Mouse (Mus musculus) megakaryocyte, embryonic 14.5 days (primary cell): ENCODE measurements around the gene Ago3. TPM values are rescaled to one million over a fixed set of nuclear protein-coding genes. Genes with fewer than 3 reads are reported as not detected.

Source experiments
- H3K27me3 ChIP-seq: replicated peaks from 2 replicates; pipeline ENCODE3; 2012; ENCODE audit warnings: inconsistent platforms
- H3K36me3 ChIP-seq: replicated peaks from 2 replicates; pipeline ENCODE3; 2012; ENCODE audit warnings: low read length, inconsistent platforms, mixed read lengths
- H3K4me1 ChIP-seq: 2 replicates; pipeline ENCODE4 v1.6.1; 2012; ENCODE audit warnings: inconsistent platforms
- H3K4me3 ChIP-seq: replicated peaks from 2 replicates; pipeline ENCODE3; 2012; ENCODE audit warnings: moderate library complexity, mild to moderate bottlenecking, inconsistent platforms
- H3K9me3 ChIP-seq: 2 replicates; pipeline ENCODE4 v1.6.1; 2012; ENCODE audit warnings: inconsistent platforms
- FLI1 ChIP-seq: IDR thresholded peaks from 2 replicates; pipeline ENCODE4 v1.6.1; 2012; ENCODE audit warnings: low read length, inconsistent platforms, mixed read lengths
- GATA1 ChIP-seq: IDR thresholded peaks from 3 replicates; pipeline ENCODE4 v1.6.1; 2012; ENCODE audit warnings: mixed read lengths, low read length, inconsistent platforms, borderline replicate concordance
- polyA plus RNA-seq: library from polyadenylated mRNA; stranded (reverse); fragments of >175 nt; gene quantifications from 2 replicates; pipeline ENCODE4 v1.2.3, GENCODE M21; 2012; ENCODE audit warnings: low replicate concordance; ENCODE audit not compliant: insufficient read depth

Ago3 gene
- polyA plus RNA-seq, 1 experiment: 0.02 TPM

GRCm38 (mm10) chr4:126314393-126314792 lies 115.0 kb downstream of the Ago3 start:
- Histone ChIP-seq H3K9me3 (no peaks in the 10 kb centered on the region), H3K36me3 (peaks cover 51% of the 10 kb centered on the region), H3K4me3 (no peak overlapping the region), H3K4me1 (peaks cover 60% of the 10 kb centered on the region), H3K27me3 (peaks cover 6% of the 10 kb centered on the region)
- TF ChIP-seq GATA1 (no peak), FLI1 (no peak)

GRCm38 (mm10) chr4:126313202-126313601 lies 116.2 kb downstream of the Ago3 start:
- TF ChIP-seq FLI1 (no peak), GATA1 (no peak)
- no peaks in the 10 kb centered on the region for H3K9me3 ChIP-seq
- peaks cover 14% of the 10 kb centered on the region for H3K27me3 ChIP-seq
- peaks cover 39% of the 10 kb centered on the region for H3K36me3 ChIP-seq
- H3K4me1 ChIP-seq: peaks cover 64% of the 10 kb centered on the region
- H3K4me3 ChIP-seq: no peak overlapping the region

- TF ChIP-seq GATA1 (no peak), FLI1 (no peak)
- H3K9me3 ChIP-seq: no peaks in the 10 kb centered on the region
- H3K4me1 ChIP-seq: peaks cover 59% of the 10 kb centered on the region
- peaks cover 24% of the 10 kb centered on the region for H3K36me3 ChIP-seq
- peaks cover 22% of the 10 kb centered on the region for H3K27me3 ChIP-seq
- no peak overlapping the region for H3K4me3 ChIP-seq
Observed at GRCm38 (mm10) chr4:126311566-126312200, 117.7 kb downstream of the Ago3 start.

- Histone ChIP-seq H3K4me1 (peaks cover 54% of the 10 kb centered on the region), H3K9me3 (peaks cover 10% of the 10 kb centered on the region), H3K36me3 (peaks cover 11% of the 10 kb centered on the region), H3K27me3 (peaks cover 23% of the 10 kb centered on the region), H3K4me3 (no peak overlapping the region)
- TF ChIP-seq GATA1 (no peak), FLI1 (no peak)
Observed at GRCm38 (mm10) chr4:126310344-126310743, 119.0 kb downstream of the Ago3 start.

- TF ChIP-seq GATA1 (no peak), FLI1 (no peak)
- Histone ChIP-seq H3K4me1 (peaks cover 53% of the 10 kb centered on the region), H3K4me3 (peak overlapping the region; percentile 84), H3K9me3 (peaks cover 11% of the 10 kb centered on the region), H3K36me3 (peaks cover 8% of the 10 kb centered on the region), H3K27me3 (peaks cover 24% of the 10 kb centered on the region)
Observed at GRCm38 (mm10) chr4:126309922-126310309, 119.4 kb downstream of the Ago3 start.

GRCm38 (mm10) chr4:126309211-126309921 lies 120.0 kb downstream of the Ago3 start:
- TF ChIP-seq GATA1: no peak
- no peak for TF ChIP-seq FLI1

GRCm38 (mm10) chr4:126306827-126307226 lies 122.5 kb downstream of the Ago3 start:
- no peak overlapping the region for H3K4me3 ChIP-seq
- H3K36me3 ChIP-seq: no peaks in the 10 kb centered on the region
- peaks cover 50% of the 10 kb centered on the region for H3K27me3 ChIP-seq
- peaks cover 29% of the 10 kb centered on the region for H3K4me1 ChIP-seq
- H3K9me3 ChIP-seq: peaks cover 11% of the 10 kb centered on the region
- no peak for TF ChIP-seq GATA1
- TF ChIP-seq FLI1: no peak

More at GRCm38 (mm10) chr4:126309211-126309921, 120.0 kb downstream of the Ago3 start:
- Histone ChIP-seq H3K4me1 (peaks cover 47% of the 10 kb centered on the region), H3K36me3 (peaks cover 2% of the 10 kb centered on the region), H3K9me3 (peaks cover 11% of the 10 kb centered on the region), H3K27me3 (peaks cover 27% of the 10 kb centered on the region), H3K4me3 (peak overlapping the region; percentile 84)

GRCm38 (mm10) chr4:126306058-126306457 lies 123.3 kb downstream of the Ago3 start:
- peaks cover 11% of the 10 kb centered on the region for H3K9me3 ChIP-seq
- TF ChIP-seq FLI1: no peak
- TF ChIP-seq GATA1: no peak
- H3K4me1 ChIP-seq: peaks cover 33% of the 10 kb centered on the region
- peaks cover 54% of the 10 kb centered on the region for H3K27me3 ChIP-seq
- no peak overlapping the region for H3K4me3 ChIP-seq
- no peaks in the 10 kb centered on the region for H3K36me3 ChIP-seq

- Histone ChIP-seq H3K4me3 (no peak overlapping the region), H3K27me3 (peaks cover 61% of the 10 kb centered on the region), H3K4me1 (peaks cover 40% of the 10 kb centered on the region), H3K36me3 (no peaks in the 10 kb centered on the region), H3K9me3 (peaks cover 11% of the 10 kb centered on the region)
- no peak for TF ChIP-seq GATA1
- TF ChIP-seq FLI1: no peak
Observed at GRCm38 (mm10) chr4:126305428-126305827, 123.9 kb downstream of the Ago3 start.

- peaks cover 18% of the 10 kb centered on the region for H3K9me3 ChIP-seq
- TF ChIP-seq FLI1 (no peak), GATA1 (no peak)
- no peaks in the 10 kb centered on the region for H3K36me3 ChIP-seq
- H3K4me3 ChIP-seq: no peak overlapping the region
- H3K27me3 ChIP-seq: peaks cover 65% of the 10 kb centered on the region
- H3K4me1 ChIP-seq: peaks cover 31% of the 10 kb centered on the region
Observed at GRCm38 (mm10) chr4:126303877-126304276, 125.5 kb downstream of the Ago3 start.
